Mouse (Mus musculus) frontal cortex, postnatal 10 days (tissue): ENCODE results near the gene Prn.
A peak's percentile ranks its signal among the peaks of the same experiment; 100 is the strongest.

Source experiments
- DNase-seq, 2 experiments: peaks; one replicate each; pipeline ENCODE4 v3.0.0; 2022; ENCODE audit warnings: low spot score in 2 of 2, mixed read lengths in 1 of 2

Prn gene

DNA sequence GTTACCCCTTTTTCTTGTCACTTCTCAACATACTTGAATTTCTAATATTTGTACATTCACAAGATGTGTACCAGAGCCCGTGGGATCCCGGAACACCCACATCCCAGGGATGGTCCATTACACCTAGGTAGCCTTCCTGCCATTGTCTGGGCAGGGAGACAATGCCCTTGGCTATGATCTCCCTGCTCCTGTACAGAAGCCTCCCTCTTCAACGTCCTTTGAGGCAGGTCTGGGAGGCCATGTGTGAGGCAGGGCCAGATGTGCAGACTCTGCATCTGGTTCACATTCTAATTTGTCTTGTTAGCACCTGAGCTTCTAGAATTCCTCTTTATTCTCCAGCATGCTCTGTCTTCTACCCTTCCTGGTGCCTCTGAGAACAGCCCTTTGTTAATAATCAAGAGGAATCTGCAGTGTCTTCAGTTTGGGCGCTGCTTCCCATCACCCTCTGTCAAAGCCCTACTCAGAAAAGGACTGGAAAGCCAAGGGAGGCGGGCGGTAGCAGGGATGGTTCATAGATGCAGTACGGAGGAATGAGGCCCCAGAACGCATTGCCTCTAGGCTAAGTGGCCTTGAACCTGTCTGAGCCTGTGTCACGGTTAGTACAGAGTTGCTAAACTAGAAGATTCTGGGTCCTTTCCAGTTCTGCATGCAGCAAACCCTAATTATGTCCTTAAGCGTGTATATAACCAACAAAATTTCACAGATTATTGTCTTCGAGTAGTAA lies 39.3 kb downstream of the Prn start:
- DNase-seq, result peak in 1 of 2 experiments; percentile 3

DNA sequence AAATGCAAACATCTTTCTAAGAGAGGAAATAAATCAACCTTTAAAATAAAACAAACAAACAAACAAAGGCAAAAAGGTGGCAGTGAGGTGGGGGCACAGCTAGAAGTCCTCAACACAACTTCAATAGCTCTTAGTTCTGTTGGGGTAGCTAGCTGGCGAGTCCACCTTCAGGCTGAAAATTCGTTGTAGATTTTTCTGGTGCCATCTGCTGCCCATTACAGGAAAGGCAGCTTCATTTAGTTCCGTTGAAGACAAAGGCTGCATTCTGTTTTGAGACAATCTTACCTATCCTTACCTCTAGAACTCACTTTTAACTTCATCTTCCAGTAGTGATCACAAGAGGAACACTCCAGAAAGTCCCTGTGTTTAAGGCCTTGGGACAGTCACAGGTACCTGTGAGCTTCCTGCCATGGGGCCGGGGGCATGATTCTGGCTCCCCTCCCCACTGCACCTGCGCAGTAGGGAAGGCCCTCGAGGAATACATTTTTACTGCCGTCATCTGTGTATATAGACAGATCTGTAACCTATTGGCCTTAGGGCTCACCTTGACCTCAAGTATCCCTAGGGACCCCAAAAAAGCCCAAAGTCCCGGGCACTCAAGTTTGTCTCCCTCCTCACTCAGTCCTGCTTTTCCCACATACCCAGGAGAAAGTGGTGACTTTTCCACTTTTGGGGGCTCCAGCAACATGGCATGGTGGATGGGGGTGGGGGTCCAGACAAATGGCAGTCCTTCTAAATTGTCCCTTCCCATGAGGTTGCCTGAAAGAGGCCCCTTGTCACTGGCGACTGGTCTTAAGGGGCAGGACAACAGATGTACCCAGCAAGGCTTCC lies 40.2 kb downstream of the Prn start:
- DNase-seq, result peak in 1 of 2 experiments; percentile 54

DNA sequence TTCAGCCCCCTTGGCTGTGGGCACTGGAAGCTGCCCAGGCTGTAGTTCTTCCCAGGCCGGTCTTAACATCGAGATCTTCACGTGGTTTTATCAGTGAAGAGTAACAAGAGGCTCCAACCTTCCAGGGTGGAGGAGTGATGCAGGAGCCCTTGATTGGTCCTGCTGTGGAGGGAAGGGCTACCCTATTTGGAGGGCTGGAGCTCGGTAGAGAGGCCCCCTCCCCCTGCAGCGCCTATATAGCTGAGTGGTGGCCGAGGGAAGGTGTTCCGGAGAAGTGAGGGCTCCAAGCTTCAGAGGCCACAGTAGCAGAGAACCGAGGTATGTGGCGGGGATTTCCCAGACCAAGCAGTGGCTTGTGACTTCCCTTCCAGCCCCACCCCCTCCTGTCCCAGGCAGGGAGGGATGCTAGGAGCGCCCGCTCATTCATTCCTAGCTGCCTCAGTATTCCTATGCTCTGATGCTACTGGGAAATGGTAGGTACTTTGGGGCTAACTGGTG lies 40.9 kb downstream of the Prn start, which contains the start of gene Prnd:
Gene Prnd, plus strand, starts transcription at position 264 of the 498 bp plus-strand sequence.
- no peak for DNase-seq

DNA sequence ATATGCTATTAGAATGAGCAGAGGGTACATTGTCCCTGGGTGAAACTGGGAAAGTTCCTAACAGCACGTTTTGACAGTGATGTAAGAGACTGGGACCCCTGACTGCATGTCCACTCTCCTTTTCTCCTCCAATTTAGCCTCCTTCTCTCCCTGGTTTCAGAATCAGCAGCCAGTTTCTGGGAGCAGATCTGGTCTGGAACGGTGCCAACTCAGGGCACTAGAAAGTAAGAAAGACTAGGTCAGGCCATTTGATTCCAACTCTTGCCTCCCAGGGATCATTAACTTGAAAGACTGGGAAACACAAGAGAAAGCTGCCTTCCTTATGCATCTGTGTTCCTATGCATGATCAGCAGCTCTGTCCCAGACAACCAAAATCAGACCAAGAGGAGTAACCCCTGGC lies 42.7 kb downstream of the Prn start:
- DNase-seq, result peak in 1 of 2 experiments; percentile 8

DNA sequence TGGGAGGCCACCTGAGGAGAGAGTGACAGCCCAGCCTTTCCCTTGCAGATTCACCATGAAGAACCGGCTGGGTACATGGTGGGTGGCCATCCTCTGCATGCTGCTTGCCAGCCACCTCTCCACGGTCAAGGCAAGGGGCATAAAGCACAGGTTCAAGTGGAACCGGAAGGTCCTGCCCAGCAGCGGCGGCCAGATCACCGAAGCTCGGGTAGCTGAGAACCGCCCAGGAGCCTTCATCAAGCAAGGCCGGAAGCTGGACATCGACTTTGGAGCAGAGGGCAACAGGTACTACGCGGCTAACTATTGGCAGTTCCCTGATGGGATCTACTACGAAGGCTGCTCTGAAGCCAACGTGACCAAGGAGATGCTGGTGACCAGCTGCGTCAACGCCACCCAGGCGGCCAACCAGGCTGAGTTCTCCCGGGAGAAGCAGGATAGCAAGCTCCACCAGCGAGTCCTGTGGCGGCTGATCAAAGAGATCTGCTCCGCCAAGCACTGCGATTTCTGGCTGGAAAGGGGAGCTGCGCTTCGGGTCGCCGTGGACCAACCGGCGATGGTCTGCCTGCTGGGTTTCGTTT lies 43.3 kb downstream of the Prn start:
- DNase-seq, result no peak

DNA sequence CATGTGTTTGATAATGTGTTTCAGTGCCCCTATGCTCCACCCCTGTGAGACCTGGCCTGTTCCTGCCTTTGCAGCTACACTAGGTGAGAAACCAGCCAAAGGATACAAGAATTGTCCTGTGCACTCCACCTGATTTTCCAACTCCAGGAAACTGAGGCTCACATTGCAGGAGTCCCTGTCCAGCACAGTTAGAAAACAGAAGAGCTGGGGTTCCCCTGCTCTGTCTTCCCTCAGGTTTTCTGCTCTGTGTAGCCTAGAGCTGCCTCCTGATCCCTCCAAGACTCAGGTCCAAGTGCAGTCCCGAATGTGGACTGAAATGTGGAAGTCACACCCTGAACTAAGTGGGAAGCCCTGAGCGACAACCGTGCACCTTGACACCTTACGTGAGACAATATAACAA lies 44.0 kb downstream of the Prn start:
- no peak for DNase-seq

DNA sequence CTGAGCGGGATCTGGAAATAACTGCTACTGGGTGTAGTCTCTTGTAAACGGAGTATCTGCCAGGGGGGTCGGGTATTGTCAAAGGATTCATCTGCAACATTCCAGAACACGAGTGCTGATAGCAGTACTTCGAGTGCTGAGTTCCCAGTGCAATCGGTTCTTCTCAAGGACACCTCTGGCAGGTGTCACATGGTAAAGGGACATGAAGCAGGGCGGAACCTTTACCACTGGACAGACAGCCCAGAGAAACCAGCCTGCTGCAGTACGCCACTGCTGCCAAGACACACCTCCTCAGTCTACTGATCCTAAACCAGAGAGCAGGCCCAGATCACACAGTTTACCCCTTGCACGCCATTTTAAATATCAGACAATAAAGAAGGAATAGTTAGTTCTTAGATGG lies 45.1 kb downstream of the Prn start:
- no peak for DNase-seq

DNA sequence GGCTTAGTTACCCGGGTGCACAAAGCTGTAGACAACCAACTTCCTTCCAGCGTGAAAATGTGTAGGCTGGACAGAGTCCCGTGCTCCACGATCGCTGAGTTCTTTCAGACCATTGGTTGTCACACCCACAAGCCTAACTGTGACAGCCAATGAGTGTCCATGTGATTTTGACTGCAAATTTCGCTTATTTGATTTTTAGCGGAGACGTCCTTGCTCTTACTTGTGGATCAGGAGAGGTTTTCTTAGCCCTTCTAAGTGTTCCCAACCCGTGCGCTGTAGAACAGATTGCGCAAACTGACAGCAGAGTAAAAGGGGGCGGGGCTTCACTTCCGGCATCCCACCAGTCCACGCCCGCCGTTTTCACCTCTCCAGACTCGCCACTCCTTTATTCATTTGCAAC lies 45.5 kb downstream of the Prn start:
- no peak for DNase-seq

DNA sequence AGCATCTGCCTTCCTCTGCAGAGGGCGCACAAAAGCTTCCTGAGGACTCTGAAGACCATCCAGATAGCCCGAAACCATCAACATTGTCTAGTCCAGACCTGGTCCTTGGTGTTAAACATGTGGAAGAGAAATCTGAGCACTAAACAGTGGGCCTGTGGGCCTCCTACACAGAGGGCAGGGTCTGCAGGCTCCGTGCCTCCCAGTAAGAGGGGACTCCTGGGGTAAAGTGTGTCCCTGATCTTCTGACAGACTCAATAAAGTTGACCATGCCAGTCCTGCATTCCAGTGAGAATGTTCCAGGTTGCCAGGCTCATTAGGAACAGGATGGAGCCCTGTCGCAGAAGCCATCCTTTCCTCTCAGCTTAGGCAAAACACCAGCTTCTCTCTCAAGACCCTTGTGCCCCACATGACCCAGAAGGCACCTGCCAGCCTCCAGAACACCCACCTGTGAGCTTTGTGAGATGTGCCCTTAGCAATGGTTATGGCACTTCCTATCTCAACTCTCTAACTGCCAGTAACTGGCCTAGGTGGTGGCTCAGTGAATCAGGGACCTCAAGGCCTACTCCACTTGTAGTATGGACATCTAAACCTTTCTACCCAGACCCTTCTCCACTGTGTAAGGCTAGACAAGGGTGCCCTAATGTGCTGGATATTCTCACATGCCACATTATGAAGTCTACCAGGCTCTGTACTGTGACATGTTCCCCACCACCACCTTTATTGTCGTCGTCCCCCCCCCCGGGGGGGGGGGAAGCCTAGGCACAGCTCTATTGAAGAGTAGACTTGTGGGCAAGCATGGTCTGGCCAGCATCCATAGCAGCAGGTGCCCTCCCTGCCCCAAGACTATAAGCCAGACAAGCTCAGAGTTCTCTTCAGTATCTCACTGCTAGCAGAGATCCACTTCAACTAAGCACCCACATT lies 46.8 kb downstream of the Prn start:
- peak in 1 of 2 experiments; percentile 4 for DNase-seq

DNA sequence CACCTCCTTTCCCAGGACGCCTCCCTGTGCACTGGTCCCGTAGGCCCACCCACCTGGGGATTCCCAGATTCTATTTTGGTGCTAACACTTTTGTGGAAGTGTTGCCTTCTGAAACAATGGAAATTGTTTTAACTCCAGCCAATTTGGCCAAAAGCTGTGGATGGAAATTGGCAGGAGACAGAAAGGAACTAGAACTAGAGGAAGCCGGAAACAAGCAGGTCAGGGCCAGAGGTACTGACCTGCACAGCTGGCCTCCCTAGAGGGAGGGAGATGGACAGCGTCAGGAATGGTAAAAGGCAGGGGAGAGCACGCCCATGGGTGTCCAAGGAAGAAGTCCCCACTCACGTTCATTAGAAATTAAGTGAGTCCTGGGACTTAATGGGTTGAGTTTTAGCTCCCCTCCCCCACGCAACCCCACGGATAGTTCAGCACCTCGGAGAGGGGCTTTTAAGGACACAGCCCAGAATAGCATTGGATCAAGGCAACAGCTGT lies 48.0 kb downstream of the Prn start:
- DNase-seq, result peak in 1 of 2 experiments; percentile 4

DNA sequence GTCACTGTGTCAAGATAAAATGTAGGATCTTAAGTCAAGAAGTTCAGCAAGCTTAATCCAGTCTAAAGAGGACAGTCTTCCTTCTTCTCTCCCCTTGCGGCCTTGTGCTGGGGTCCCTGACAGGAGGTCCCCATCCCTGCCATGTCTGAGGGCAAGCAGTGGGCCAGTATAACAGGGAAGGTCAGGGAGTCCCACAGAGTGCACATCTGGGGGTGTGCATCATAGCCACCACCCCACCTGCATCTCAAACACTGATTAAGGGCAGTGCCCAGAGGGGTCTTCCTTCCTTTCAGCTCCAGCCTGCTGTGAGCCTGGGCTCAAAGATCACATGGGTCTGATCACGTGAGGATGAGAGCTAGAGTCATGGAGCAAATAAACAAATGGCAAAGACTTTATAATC lies 51.9 kb downstream of the Prn start:
- peak in 1 of 2 experiments; percentile 2 for DNase-seq

DNA sequence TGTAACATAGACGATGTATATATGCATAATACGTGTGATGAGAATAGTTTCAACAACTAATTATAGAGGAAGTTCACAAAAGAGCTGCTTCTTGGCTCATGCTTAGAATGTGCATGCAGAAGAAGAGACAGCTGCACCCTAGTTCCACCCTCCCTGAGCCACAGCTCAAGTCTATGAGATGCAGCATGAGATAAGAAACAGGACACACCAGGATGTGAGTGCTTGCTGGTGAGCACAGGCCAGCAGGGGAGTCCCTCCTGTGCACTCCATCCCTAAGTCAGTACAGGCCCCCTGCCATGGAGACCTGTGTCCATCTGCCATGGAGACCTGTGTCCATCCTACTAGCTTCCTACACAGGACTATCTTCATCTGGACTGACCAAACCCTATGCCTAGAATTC lies 60.8 kb downstream of the Prn start:
- DNase-seq, result peak in 1 of 2 experiments; percentile 4

DNA sequence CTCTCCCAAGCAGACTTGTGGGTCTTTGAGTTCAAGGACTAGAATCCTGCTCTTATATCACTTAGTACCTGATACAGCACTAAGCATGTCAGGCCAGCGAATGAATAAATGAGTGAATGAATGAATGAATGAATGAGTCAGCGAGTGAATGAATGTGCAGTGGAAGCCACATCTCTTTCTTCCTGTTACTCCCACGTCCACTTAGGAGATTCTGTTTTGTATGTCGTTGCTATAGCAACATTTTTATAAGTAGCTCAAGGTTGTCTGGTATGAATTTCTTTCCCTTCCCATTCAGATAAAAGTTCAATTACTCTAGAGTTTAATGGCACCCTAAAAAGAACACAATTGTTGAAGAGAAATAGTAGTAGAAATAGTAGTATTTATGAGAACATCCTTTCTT lies 61.3 kb downstream of the Prn start:
- no peak for DNase-seq

DNA sequence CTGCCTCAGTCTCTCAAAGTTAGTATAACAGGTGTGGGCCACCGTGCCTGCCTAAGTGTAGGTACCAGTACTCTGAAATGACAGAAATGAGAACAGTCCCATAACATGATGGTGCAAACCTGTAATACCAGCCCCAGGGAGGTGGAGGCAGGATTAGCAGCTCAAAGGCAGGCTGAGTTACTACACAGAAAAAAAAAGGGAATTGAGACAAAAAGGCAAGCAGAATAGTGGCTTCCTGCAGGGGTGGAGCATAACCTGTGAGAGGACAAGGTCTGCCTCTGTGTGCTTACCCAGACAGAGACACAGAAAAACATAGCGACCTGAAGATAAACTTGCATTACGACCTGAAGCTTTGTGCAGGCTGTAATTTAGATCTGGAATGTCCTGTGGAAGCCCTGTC lies 66.9 kb downstream of the Prn start:
- DNase-seq, result peak in 1 of 2 experiments; percentile 2

DNA sequence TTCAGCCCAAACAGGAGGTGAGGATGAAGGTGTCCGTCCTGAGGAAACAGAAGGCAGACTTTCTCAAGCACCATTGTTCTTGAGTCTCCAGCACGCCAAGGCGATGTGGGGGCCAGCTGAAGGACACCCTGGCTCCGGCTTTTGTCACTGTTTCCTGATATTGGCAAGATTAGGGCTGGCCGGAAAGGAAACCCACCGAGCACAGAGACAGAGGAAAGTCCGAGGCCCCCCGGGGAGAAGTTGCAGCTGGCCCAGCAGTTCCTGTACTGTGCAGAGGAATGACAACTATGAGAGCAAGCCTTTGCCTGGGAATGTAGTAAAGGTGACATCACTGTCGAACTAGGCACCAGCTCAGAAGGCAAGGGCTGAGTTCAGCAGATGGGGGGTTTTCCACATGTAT lies 71.1 kb downstream of the Prn start:
- peak in 1 of 2 experiments; percentile 16 for DNase-seq

DNA sequence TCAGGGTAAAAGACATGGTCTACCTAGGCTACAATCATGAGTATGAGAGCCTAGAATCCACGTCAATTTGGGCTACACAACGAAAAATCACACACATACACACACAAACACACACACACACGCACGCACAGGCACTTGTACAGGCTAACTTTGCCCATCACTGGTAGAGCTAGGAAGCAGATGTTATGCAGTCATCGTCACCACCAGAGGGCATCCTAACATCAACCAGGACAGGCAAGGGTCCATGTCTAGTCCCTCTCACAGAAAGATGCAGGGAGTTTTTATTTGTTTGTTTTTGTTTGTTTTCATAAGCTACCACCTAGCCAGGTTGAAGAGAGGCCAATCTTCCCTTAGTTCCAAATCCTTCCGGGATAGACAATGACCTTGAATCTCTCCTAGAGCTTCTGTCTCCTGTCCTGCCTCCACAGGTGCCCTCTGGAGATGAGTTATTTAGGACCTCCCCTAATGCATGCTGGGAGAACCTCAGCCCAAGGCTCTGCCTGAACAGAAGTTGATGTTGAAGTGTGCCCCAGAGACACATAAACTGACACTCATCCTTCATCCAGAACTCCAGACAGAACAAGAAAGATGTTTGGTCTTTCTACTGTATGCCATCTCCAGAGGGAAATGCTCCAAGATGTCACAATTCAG lies 72.9 kb downstream of the Prn start:
- DNase-seq, result peak in 1 of 2 experiments; percentile 43

DNA sequence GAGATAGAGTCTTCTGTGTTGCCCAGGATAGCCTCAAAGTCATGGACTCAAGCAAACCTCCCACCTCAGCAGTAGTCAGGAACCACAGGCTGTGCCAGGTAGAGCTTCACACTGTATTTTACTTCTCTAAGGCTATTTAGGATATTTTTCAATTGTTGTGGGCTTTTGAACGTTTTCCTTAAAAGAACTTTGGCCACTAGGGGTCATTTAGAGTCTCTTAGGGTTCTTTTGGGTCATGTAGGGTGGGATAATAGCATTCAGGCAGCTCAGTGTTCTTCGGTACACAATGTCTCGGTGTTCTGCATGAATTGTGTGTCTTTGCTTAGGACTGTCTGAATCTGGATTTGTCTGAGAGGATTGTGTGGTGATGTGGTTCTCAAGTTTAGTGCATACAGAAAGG lies 78.2 kb downstream of the Prn start:
- DNase-seq, result no peak

DNA sequence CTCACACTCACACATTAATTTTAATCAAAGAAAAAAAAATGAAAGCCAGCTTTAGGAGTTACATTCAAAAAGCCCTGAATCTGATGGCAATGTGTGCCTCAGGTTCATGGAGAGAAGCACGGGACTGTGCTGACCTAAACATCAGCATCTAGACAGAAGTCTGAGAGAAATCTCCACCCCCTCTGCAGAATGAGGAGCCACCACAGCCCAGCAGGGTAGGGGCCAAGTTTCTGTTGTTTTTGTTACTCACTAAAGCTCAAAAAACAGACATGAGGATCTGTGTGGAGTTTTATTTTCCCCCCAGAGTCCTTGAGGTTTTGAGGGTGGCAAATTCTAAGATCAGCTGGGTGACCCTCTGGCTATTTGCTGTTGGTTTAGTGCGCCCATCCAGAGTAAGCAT lies 78.8 kb downstream of the Prn start:
- no peak for DNase-seq

DNA sequence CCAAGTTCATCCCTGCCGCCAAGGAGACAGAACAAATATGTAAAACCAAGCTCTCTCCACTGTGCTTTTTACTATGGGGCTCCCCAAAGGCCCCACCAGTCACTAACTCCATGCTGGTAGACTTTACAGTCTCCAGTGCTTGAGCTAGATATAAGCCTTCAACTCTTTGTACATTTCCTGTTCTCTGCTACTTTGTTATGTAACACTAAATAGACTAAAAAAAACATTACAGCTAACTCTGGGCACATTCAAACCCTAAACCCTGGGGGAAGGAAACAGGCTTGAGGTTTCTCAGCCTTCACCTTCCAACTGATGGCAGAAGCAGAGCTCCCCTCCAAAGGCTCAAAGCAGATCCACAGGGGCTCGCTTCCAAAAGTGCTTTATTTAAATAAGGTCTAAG lies 82.7 kb downstream of the Prn start:
- no peak for DNase-seq

DNA sequence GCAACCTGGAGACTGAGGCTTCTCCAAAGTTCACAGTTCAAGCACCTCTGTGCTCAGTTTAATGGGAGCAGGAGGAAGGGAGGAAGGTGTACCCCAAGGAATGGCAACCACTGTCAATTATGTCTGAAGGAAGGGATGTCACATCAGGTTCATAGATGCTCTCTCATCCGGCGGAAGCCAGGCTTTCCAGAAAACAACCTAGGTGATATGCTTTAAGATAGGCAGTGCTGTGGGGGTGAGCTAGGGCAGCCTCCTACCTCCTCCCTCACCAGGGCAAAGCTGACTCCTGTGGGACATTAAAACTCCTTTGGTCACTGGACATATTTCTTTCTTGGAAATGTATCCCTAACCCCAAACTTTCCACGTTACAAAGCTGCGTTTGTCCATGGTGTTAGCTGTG lies 83.4 kb downstream of the Prn start:
- no peak for DNase-seq
